Mouse (Mus musculus) kidney, postnatal 0 days (tissue): ENCODE results near the gene Slc32a1. TPM values are rescaled to one million over a fixed set of nuclear protein-coding genes. Genes with fewer than 3 reads are reported as not detected.

Source experiments
- ATAC-seq: fragments of 200-750 bp; cut with Nextera tagmentation; replicated peaks from 2 replicates; pipeline ENCODE4 v1.8.0; 2017; ENCODE audit warnings: low read depth, moderate number of reproducible peaks, moderate TSS enrichment, moderate library complexity; ENCODE audit not compliant: low FRiP score
- DNase-seq: peaks from one replicate; pipeline ENCODE4 v3.0.0-alpha.2; 2016; ENCODE audit warnings: low spot score
- H3K27ac ChIP-seq: fragments of 300-500 bp; sonication (generic); 2 replicates; pipeline ENCODE4 v1.5.1; 2014; ENCODE audit warnings: mild to moderate bottlenecking
- H3K27me3 ChIP-seq: fragments of 300-500 bp; sonication (generic); 2 replicates; pipeline ENCODE4 v1.6.1; 2014; ENCODE audit warnings: low read length, mixed read lengths; ENCODE audit not compliant: insufficient read depth
- H3K36me3 ChIP-seq: fragments of 300-500 bp; sonication (generic); 2 replicates; pipeline ENCODE4 v1.6.1; 2014; ENCODE audit warnings: low read length, mixed read lengths; ENCODE audit not compliant: insufficient read depth
- H3K4me1 ChIP-seq: fragments of 300-500 bp; sonication (generic); replicated peaks from 2 replicates; pipeline ENCODE4 v1.6.1; 2014; ENCODE audit warnings: antibody characterized with exemption, low read length, mixed read lengths; ENCODE audit not compliant: insufficient read depth
- H3K4me2 ChIP-seq: fragments of 300-500 bp; sonication (generic); 2 replicates; pipeline ENCODE4 v1.6.1; 2014; ENCODE audit warnings: mild to moderate bottlenecking, low read length, moderate library complexity, mixed read lengths
- H3K4me3 ChIP-seq: fragments of 300-500 bp; sonication (generic); replicated peaks from 2 replicates; pipeline ENCODE4 v1.5.1; 2014; ENCODE audit warnings: low read depth, low read length
- H3K9ac ChIP-seq: fragments of 300-500 bp; sonication (generic); 2 replicates; pipeline ENCODE4 v1.6.1; 2014; ENCODE audit warnings: low read depth, low read length
- H3K9me3 ChIP-seq: fragments of 300-500 bp; sonication (generic); replicated peaks from 2 replicates; pipeline ENCODE4 v1.6.1; 2016; ENCODE audit warnings: low read length, inconsistent platforms, mixed read lengths
- CTCF ChIP-seq: IDR thresholded peaks from 2 replicates; pipeline ENCODE4 v1.5.1; 2016; ENCODE audit warnings: antibody characterized with exemption, low read depth, mild to moderate bottlenecking, moderate library complexity
- WGBS: fragments of 180-500 bp; shearing (Covaris S2); extraction: QIAGEN DNeasy Blood & Tissue Kit; methylation state at CpG from one replicate; pipeline ENCODE4 v1.1.7; 2014; 5-methylcytosine and 5-hydroxymethylcytosine counted together
- polyA plus RNA-seq: library from polyadenylated mRNA; unstranded; fragments of >200 nt; fragmentation: Nextera tagmentation; extraction: Ambion mirVana; gene quantifications from 2 replicates; pipeline ENCODE4 v1.2.1, GENCODE M21; 2015

Gene Slc32a1
- polyA plus RNA-seq = not detected in 2 replicates

DNA sequence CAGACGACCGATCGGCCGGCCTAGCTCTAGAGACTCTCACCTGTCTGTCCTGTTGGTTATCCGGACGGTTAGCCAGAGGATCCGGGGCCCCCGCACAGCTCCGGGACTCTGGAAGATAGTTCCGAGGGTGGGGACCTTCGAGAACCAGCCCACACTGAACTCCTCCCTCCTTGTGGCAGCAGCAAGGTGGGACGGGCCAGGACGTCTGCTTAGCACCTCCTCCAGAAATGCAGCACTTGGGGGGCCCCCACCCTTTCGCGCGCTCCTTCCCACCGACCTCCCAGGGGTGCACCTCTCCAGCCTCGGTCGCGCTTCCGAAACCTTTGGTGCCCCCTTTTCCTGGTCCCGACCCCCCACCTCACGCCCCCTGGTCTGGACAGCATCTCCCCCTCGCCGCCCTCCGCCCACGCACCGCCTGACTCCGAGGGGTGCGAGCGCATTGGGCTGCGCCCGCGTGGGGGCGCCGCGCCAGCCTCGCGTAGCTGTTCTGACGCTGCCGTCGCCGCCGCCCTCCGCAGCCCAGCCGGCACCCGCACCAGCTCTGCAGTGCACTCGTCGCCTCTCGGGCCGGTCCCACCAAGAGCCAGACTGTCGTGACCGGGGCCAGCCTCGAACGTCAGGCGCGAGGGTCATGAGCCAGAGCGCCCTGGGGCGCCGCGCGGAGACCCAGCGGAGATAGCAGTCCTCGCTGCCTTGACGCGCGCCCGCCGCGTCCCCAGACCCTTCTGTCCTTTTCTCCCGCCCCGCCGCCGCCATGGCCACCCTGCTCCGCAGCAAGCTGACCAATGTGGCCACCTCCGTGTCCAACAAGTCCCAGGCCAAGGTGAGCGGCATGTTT lies at the start of gene Slc32a1:
Gene Slc32a1 (plus strand): TSS at position 280 of the 838 bp plus-strand sequence.
- peaks cover 84% of the 10 kb centered on the region for H3K27me3 ChIP-seq
- no peak within 1 kb of the TSS for H3K27ac ChIP-seq
- ATAC-seq (no peak), DNase-seq (no peak)
- peaks cover 11% of the 10 kb centered on the region; the same call in 1 of the 2 replicates for H3K4me1 ChIP-seq
- no peaks in the 10 kb centered on the region for H3K9me3 ChIP-seq
- H3K4me3 ChIP-seq = peak within 1 kb of the TSS; percentile 22
- H3K4me2 ChIP-seq = peak within 1 kb of the TSS; percentile 44
- no peak within 1 kb of the TSS for H3K9ac ChIP-seq
- under 1% methylated on average over 74 of the region's 77 CpGs for WGBS
- no peak for TF ChIP-seq CTCF
- no peaks in the 10 kb centered on the region for H3K36me3 ChIP-seq

DNA sequence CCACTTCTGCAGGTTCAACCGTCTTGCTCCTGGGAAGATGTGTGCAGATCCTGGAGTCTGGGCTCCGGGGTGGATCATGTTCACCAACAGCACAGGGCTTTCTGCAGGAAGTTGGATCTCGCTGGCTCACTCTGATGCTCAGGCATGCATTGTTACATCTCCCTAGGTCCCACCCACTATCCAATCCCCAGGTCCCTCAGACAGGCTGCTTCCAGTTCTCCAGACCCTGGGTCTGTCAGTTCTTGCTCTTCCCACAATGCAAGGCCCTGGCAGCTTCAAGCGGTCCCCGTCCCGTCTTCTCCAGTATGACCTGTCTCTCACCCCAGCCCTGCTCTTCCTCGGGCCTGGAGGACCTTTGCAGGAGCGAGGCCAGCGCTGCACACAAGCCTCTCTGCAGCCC lies 49.8 kb upstream of the Slc32a1 start:
- TF ChIP-seq CTCF = no peak
- Histone ChIP-seq H3K4me2 (no peak overlapping the region), H3K4me1 (no peaks in the 10 kb centered on the region), H3K9ac (no peak overlapping the region), H3K36me3 (no peaks in the 10 kb centered on the region), H3K27me3 (no peaks in the 10 kb centered on the region), H3K4me3 (no peak overlapping the region), H3K27ac (no peak overlapping the region), H3K9me3 (no peaks in the 10 kb centered on the region)
- peak; percentile 5 for DNase-seq
- WGBS = 10% methylated on average over 9 of the region's 9 CpGs
- no peak for ATAC-seq

DNA sequence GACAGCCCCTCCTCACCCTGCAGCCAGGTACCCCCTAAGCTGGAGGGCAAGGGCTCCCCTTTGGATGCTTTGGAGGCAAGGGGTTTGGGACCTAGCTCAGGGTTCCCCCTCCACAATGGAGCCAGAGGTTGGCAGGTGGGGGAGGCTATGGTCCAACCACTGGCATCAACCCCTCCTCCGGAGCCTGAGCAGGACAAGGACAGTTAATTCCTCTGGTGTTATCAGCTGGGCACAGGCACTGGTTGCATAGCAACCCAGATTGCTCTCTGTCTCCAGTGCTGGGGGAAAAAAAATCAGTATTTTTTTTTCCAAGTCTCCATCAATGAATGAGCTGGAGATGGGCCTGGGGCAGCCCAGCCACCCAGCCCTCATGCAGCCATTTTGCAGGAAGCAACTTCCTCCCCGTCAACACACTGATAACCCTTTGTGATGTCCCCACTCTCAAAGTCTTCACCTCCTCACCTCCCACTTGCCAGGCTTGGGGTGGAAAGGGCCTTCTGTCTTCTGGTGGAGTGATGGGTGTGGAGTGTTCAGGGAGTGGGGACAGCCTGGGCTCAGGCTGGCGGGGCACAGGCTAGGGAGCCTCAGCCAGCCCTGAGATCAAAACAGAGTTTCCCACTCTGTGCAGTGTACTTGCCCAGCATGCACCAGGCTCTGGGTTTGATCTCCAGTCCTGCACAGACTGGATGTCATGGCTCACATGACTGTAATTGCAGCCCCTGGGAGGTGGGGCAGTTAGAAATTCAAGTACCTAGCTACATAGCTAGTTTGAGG lies 49.0 kb upstream of the Slc32a1 start:
- 57% methylated on average over 3 of the region's 3 CpGs for WGBS

DNA sequence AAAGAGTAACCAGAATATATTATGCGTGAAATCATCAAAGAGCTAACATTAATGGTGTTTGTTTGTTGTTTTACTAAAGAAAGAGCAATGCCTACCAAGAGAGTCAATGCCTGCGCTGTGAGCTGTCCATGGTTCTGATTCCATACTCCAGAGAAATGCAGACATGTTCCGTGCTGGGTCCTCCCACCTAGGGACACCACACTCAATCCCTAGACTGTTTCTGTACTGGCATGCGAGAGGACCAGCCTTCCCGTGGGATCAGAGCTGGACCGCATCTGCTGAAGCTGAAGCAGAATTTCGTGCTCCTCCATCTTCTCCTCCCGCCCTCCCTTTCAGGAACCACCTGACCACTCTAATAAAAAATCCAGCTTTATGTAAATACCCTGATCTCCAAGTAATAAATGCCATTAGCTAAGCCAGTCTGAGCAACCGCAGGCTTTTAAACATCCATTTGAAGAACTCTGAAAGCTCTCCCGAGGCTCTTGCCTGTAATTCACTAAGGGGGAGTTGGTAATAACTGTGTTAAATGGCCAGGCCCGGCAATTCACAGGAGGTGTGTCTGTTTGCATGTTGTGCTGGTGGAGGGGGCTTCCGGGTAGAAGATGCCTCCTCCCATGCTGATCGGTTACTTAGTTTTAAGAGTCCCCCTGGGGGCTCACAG lies 40.0 kb upstream of the Slc32a1 start:
- Histone ChIP-seq H3K4me1 (no peaks in the 10 kb centered on the region), H3K4me3 (no peak overlapping the region), H3K9me3 (no peaks in the 10 kb centered on the region), H3K27ac (no peak overlapping the region), H3K36me3 (no peaks in the 10 kb centered on the region), H3K27me3 (0 out of 2 replicates have a peak, but pooled peaks cover 5% of the 10 kb centered on the region), H3K9ac (no peak overlapping the region), H3K4me2 (no peak overlapping the region)
- 16% methylated on average over 13 of the region's 13 CpGs for WGBS
- ATAC-seq (no peak), DNase-seq (peak; percentile 90)
- no peak for TF ChIP-seq CTCF

More for the DNA sequence above, 49.0 kb upstream of the Slc32a1 start:
- Histone ChIP-seq H3K27ac (no peak overlapping the region), H3K4me1 (no peaks in the 10 kb centered on the region), H3K4me2 (no peak overlapping the region), H3K9ac (no peak overlapping the region), H3K36me3 (no peaks in the 10 kb centered on the region), H3K9me3 (no peaks in the 10 kb centered on the region), H3K27me3 (no peaks in the 10 kb centered on the region), H3K4me3 (no peak overlapping the region)
- no peak for TF ChIP-seq CTCF
- DNase-seq (peak; percentile 24), ATAC-seq (0 out of 2 replicates have a peak, but pooled peaks have one; percentile 36)

DNA sequence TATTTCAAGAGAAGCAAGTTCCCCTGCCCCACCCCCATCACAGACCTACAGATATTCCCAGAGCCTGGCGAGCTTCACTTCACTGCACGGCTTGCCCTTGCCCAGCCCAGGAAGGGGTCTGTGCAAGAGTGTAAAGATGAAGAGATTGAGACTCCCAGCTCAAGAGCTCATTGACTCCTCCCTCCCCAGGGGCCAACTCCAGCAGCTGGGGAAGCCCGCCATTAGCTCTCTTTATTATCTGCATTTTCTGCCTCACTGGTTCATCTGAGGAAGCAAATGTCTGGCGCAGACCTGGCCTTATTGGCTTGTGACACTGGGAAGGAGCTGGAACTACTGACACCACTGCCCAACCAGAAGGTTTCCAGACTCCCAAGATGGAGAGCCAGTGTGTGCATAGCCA lies 30.6 kb upstream of the Slc32a1 start:
- WGBS = 39% methylated on average over 4 of the region's 4 CpGs
- no peak for DNase-seq
- no peak for ATAC-seq
- Histone ChIP-seq H3K36me3 (no peaks in the 10 kb centered on the region), H3K9ac (no peak overlapping the region), H3K4me2 (no peak overlapping the region), H3K9me3 (no peaks in the 10 kb centered on the region), H3K27me3 (no peaks in the 10 kb centered on the region), H3K4me1 (no peaks in the 10 kb centered on the region), H3K27ac (no peak overlapping the region), H3K4me3 (no peak overlapping the region)
- TF ChIP-seq CTCF = no peak
